Mouse (Mus musculus) forebrain, embryonic 14.5 days (tissue): ENCODE data around the gene Rab42. TPM values are rescaled to one million over a fixed set of nuclear protein-coding genes. Genes with fewer than 3 reads are reported as not detected.

ENCODE experiments used
- ATAC-seq: fragments of 200-750 bp; cut with Nextera tagmentation; 2 replicates; pipeline ENCODE4 v1.8.0; 2017; ENCODE audit warnings: mild to moderate bottlenecking, moderate library complexity
- DNase-seq: peaks from one replicate; pipeline ENCODE4 v3.0.0-alpha.2; 2015; ENCODE audit warnings: low spot score
- H3K27ac ChIP-seq: fragments of 300-500 bp; sonication (generic); 2 replicates; pipeline ENCODE4 v1.5.1; 2014; ENCODE audit warnings: low read depth, mild to moderate bottlenecking, control low read depth, low read length, moderate library complexity
- H3K27me3 ChIP-seq: fragments of 300-500 bp; sonication (generic); replicated peaks from 2 replicates; pipeline ENCODE4 v1.6.1; 2014; ENCODE audit warnings: low read length, control low read depth, mixed read lengths; ENCODE audit not compliant: control insufficient read depth, insufficient read depth
- H3K36me3 ChIP-seq: fragments of 300-500 bp; sonication (generic); 2 replicates; pipeline ENCODE4 v1.6.1; 2014; ENCODE audit warnings: low read length, control low read depth; ENCODE audit not compliant: control insufficient read depth, insufficient read depth
- H3K4me1 ChIP-seq: fragments of 300-500 bp; sonication (generic); 2 replicates; pipeline ENCODE4 v1.6.1; 2014; ENCODE audit warnings: antibody characterized with exemption, low read length, control low read depth; ENCODE audit not compliant: control insufficient read depth, insufficient read depth
- H3K4me2 ChIP-seq: fragments of 300-500 bp; sonication (generic); 2 replicates; pipeline ENCODE4 v1.6.1; 2014; ENCODE audit warnings: mild to moderate bottlenecking, control low read depth, low read length
- H3K4me3 ChIP-seq: fragments of 300-500 bp; sonication (generic); 2 replicates; pipeline ENCODE4 v1.5.1; 2014; ENCODE audit warnings: low read depth, low read length, control low read depth
- H3K9ac ChIP-seq: fragments of 300-500 bp; sonication (generic); 2 replicates; pipeline ENCODE4 v1.6.1; 2014; ENCODE audit warnings: mild to moderate bottlenecking, low read length, control low read depth, moderate library complexity
- H3K9me3 ChIP-seq: fragments of 300-500 bp; sonication (generic); replicated peaks from 2 replicates; pipeline ENCODE4 v1.6.1; 2016; ENCODE audit warnings: low read length, control low read depth, mixed read lengths; ENCODE audit not compliant: control insufficient read depth
- WGBS: fragments of 180-500 bp; shearing (Covaris S2); extraction: QIAGEN DNeasy Blood & Tissue Kit; methylation state at CpG from one replicate; pipeline ENCODE4 v1.1.7; 2014; 5-methylcytosine and 5-hydroxymethylcytosine counted together
- polyA plus RNA-seq: library from polyadenylated mRNA; unstranded; fragments of >200 nt; fragmentation: Nextera tagmentation; extraction: Ambion mirVana; gene quantifications from 2 replicates; pipeline ENCODE4 v1.2.1, GENCODE M21; 2014

Gene Rab42
- 0.30 and 0.79 TPM in 2 replicates for polyA plus RNA-seq

GRCm38 (mm10) chr4:132302939-132303479, at the start of gene Rab42:
TSS of gene Rab42 (minus strand) at chr4:132303385.
- Histone ChIP-seq H3K4me2 (peak within 1 kb of the TSS; percentile 60), H3K36me3 (no peaks in the 10 kb centered on the region), H3K27ac (no peak within 1 kb of the TSS), H3K9me3 (no peaks in the 10 kb centered on the region), H3K9ac (peak within 1 kb of the TSS; percentile 52), H3K4me3 (peak within 1 kb of the TSS; percentile 32), H3K27me3 (no peaks in the 10 kb centered on the region), H3K4me1 (no peaks in the 10 kb centered on the region)
- WGBS, result 1% methylated on average over 31 of the region's 31 CpGs
- DNase-seq (peak; percentile 33), ATAC-seq (no peak)

- Histone ChIP-seq H3K36me3 (peaks cover 22% of the 10 kb centered on the region), H3K4me3 (peak overlapping the region; percentile 81), H3K4me1 (peaks cover 7% of the 10 kb centered on the region; the same call in 1 of the 2 replicates), H3K9ac (peak overlapping the region; percentile 82), H3K4me2 (peak overlapping the region; percentile 88), H3K9me3 (no peaks in the 10 kb centered on the region), H3K27ac (peak overlapping the region; percentile 90), H3K27me3 (no peaks in the 10 kb centered on the region)
- WGBS, result 1% methylated on average over 14 of the region's 14 CpGs
- ATAC-seq (no peak), DNase-seq (no peak)
Observed at GRCm38 (mm10) chr4:132352739-132353138, 49.6 kb upstream of the Rab42 start.

GRCm38 (mm10) chr4:132351401-132351800, 48.2 kb upstream of the Rab42 start:
- 0 out of 2 replicates have a peak overlapping the region, but pooled peaks have one; percentile 82 for H3K9ac ChIP-seq
- DNase-seq (no peak), ATAC-seq (no peak)
- H3K36me3 ChIP-seq, result peaks cover 11% of the 10 kb centered on the region; the same call in 1 of the 2 replicates
- peaks cover 7% of the 10 kb centered on the region; the same call in 1 of the 2 replicates for H3K4me1 ChIP-seq
- 0 out of 2 replicates have a peak overlapping the region, but pooled peaks have one; percentile 81 for H3K4me3 ChIP-seq
- H3K4me2 ChIP-seq, result peak overlapping the region; percentile 88
- no peaks in the 10 kb centered on the region for H3K27me3 ChIP-seq
- H3K27ac ChIP-seq, result no peak overlapping the region
- 63% methylated on average over 1 of the region's 1 CpGs for WGBS
- H3K9me3 ChIP-seq, result no peaks in the 10 kb centered on the region

GRCm38 (mm10) chr4:132350854-132351253, 47.7 kb upstream of the Rab42 start:
- ATAC-seq, result no peak
- 68% methylated on average over 3 of the region's 3 CpGs for WGBS
- H3K9ac ChIP-seq, result no peak overlapping the region

GRCm38 (mm10) chr4:132350123-132350740, 47.0 kb upstream of the Rab42 start:
- Histone ChIP-seq H3K4me1 (peaks cover 7% of the 10 kb centered on the region; the same call in 1 of the 2 replicates), H3K27ac (no peak overlapping the region), H3K9ac (no peak overlapping the region), H3K9me3 (no peaks in the 10 kb centered on the region), H3K27me3 (no peaks in the 10 kb centered on the region), H3K36me3 (peaks cover 6% of the 10 kb centered on the region; the same call in 1 of the 2 replicates), H3K4me2 (no peak overlapping the region), H3K4me3 (no peak overlapping the region)
- WGBS, result 28% methylated on average over 2 of the region's 2 CpGs
- ATAC-seq, result no peak
- no peak for DNase-seq

More at GRCm38 (mm10) chr4:132350854-132351253, 47.7 kb upstream of the Rab42 start:
- H3K27me3 ChIP-seq, result no peaks in the 10 kb centered on the region
- H3K4me1 ChIP-seq, result peaks cover 7% of the 10 kb centered on the region; the same call in 1 of the 2 replicates
- H3K9me3 ChIP-seq, result no peaks in the 10 kb centered on the region
- peaks cover 6% of the 10 kb centered on the region; the same call in 1 of the 2 replicates for H3K36me3 ChIP-seq
- no peak overlapping the region for H3K27ac ChIP-seq
- no peak for DNase-seq
- H3K4me3 ChIP-seq, result no peak overlapping the region
- H3K4me2 ChIP-seq, result no peak overlapping the region

GRCm38 (mm10) chr4:132349495-132350122, 46.4 kb upstream of the Rab42 start:
- no peak overlapping the region for H3K9ac ChIP-seq
- peaks cover 11% of the 10 kb centered on the region for H3K4me1 ChIP-seq
- peaks cover 6% of the 10 kb centered on the region; the same call in 1 of the 2 replicates for H3K36me3 ChIP-seq
- no peak overlapping the region for H3K27ac ChIP-seq
- H3K27me3 ChIP-seq, result no peaks in the 10 kb centered on the region
- 57% methylated on average over 3 of the region's 3 CpGs for WGBS
- no peak overlapping the region for H3K4me2 ChIP-seq
- H3K4me3 ChIP-seq, result no peak overlapping the region
- ATAC-seq (no peak), DNase-seq (no peak)
- no peaks in the 10 kb centered on the region for H3K9me3 ChIP-seq

GRCm38 (mm10) chr4:132346661-132347060, 43.5 kb upstream of the Rab42 start:
- no peaks in the 10 kb centered on the region for H3K9me3 ChIP-seq
- H3K9ac ChIP-seq, result no peak overlapping the region
- no peaks in the 10 kb centered on the region for H3K27me3 ChIP-seq
- peaks cover 6% of the 10 kb centered on the region; the same call in 1 of the 2 replicates for H3K36me3 ChIP-seq
- no peak overlapping the region for H3K4me3 ChIP-seq
- H3K4me2 ChIP-seq, result no peak overlapping the region
- ATAC-seq (no peak), DNase-seq (no peak)
- H3K4me1 ChIP-seq, result peaks cover 10% of the 10 kb centered on the region; the same call in 1 of the 2 replicates
- no peak overlapping the region for H3K27ac ChIP-seq
- WGBS, result 65% methylated on average over 3 of the region's 3 CpGs

GRCm38 (mm10) chr4:132346261-132346660, 43.1 kb upstream of the Rab42 start:
- Histone ChIP-seq H3K27me3 (no peaks in the 10 kb centered on the region), H3K4me2 (no peak overlapping the region), H3K9me3 (no peaks in the 10 kb centered on the region), H3K36me3 (peaks cover 5% of the 10 kb centered on the region; the same call in 1 of the 2 replicates), H3K4me3 (no peak overlapping the region), H3K9ac (no peak overlapping the region), H3K27ac (no peak overlapping the region), H3K4me1 (peaks cover 10% of the 10 kb centered on the region; the same call in 1 of the 2 replicates)
- DNase-seq, result no peak
- WGBS, result 89% methylated on average over 4 of the region's 4 CpGs
- no peak for ATAC-seq
